Mouse (Mus musculus) spleen, adult 12 weeks (tissue): ENCODE data around the gene Cops7a.

ENCODE experiments used
- DNase-seq: peaks from one replicate; pipeline ENCODE4 v3.0.0; 2022; ENCODE audit warnings: low spot score

Cops7a gene

GRCm38 (mm10) chr6:124965088-124965719 is at the start of gene Cops7a:
Cops7a (minus strand) TSS chr6:124965538.
- peak; percentile 92 for DNase-seq

GRCm38 (mm10) chr6:125009181-125010073 is 44.1 kb upstream of the Cops7a start:
- peak; percentile 65 for DNase-seq

DNA sequence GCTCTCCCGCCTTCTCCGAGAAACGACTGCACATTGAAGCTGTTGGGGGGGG is 43.6 kb upstream of the Cops7a start, which contains the start of gene Zfp384:
Gene Zfp384, plus strand, starts transcription at position 17 of the 52 bp plus-strand sequence.
- DNase-seq: no peak

- DNase-seq: peak; percentile 90
Observed at GRCm38 (mm10) chr6:125008586-125009128, 43.3 kb upstream of the Cops7a start.

GRCm38 (mm10) chr6:125008060-125008459 is 42.7 kb upstream of the Cops7a start:
- DNase-seq: no peak

DNA sequence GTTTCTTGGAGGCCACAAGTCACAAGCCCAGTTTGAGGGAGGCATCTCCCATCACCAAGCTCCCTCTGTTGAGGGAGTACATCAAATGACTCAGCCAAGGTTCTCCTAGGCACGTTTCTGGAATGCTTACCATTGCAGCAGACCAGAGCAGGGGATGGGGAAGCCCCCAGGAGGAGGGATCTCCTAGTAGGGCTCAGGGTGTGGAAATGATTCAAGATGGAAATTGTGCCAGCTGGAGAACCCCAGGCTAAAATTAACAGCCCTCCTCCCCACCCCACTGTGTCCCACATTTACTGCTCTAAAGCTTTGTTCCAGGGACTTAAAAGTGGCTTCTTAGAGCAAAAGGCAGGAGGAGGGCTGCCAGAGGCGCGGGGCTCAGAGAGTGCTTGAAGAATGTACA is 39.7 kb upstream of the Cops7a start:
- no peak for DNase-seq

DNA sequence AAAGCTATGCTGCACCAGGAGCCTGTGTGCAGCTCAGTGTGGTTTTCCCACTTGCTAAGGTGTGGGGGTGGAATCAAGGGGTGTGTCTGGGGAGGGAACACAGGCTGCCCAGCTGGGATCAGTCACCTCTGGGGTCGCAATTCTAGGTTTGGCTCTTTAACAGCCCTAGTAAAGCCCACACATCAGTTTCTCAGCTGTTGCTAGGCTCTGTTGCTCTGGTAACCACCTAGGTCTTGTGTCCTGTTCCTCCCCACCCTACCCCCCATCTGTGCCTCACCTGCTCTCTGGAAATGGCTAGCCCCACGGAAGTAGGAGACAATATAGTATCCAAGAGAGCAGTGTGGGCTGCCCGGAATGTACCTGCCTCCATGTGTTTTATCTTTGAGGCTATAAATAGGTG is 38.4 kb upstream of the Cops7a start:
- DNase-seq: no peak

DNA sequence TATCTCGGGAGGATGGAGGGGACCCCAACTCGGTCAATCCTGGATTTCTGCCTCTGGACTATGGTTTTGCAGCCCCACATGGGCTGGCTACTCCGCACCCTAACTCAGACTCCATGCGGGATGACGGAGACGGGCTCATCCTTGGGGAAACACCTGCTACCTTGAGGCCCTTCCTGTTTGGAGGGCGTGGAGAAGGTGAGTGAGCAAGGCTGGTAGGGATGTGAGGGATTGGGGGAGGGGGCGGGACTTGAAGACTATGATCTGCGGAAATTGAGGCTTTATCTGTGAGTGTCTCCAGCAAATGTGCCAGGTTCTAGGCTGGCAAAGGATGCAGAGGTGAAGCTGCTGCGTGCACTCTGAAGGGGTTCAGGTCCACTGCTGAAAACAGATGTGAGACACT is 34.2 kb upstream of the Cops7a start:
- no peak for DNase-seq

DNA sequence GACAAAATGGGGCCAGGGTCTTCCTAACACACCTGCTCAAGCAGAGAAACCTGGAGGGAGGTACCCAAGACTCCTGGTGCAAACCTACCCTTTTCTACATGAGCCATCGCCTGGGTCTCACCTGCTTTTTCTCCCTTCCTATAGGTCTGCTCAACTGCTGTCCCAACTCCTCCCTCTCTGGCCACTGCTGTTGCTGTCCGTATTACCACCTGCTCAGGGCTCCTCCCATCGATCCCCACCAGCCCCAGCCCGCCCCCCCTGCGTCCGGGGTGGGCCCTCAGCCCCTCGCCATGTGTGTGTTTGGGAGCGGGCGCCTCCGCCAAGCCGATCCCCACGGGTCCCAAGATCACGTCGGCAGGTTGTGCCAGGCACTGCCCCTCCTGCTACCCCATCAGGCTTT is 33.8 kb upstream of the Cops7a start:
- DNase-seq: no peak

GRCm38 (mm10) chr6:124998066-124998465 is 32.7 kb upstream of the Cops7a start:
- no peak for DNase-seq

GRCm38 (mm10) chr6:124996551-124997501 is 31.5 kb upstream of the Cops7a start, which contains the start of gene Pianp:
Pianp (plus strand) TSS chr6:124996694.
- DNase-seq: peak; percentile 47

GRCm38 (mm10) chr6:124995831-124996403 is 30.6 kb upstream of the Cops7a start:
- DNase-seq: no peak

DNA sequence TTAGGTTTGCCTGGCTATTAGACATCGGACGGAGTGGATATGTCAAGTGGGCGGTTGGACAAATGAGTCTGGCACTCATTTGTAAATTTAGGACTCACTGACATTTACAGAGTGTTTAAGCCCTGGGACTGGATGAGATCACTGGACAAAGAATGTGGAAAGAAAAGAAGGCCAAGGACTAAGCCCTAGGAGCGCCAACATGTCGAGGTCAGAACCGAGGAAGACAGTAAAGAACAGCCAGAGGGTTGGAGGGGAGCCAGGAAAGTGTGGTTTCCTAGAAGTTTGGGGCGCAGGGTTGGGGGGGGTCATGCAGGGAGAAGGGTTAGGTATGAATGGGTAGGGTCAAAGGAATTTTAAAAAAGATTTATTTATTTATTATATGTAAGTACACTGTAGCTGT is 29.9 kb upstream of the Cops7a start:
- DNase-seq: no peak

DNA sequence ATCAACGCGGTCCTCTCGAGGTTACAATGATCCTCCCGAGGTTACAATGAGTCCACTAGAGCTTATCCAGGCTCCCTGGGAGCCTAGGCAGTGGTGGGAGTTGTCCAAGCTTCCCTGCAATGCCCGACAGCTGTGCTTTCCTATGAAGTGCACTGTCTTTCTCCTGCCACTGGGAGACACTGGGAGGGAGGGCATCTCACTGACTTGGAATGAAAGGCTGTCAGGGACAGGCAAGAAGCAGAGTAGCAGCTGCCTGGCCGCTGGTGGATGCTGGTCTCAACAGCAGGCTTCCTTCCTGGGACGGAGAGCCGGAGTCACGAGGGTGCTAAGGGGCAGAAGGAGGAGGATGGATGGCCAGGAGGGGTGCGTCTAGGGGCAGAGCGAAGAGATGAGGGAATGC is 28.5 kb upstream of the Cops7a start:
- no peak for DNase-seq

GRCm38 (mm10) chr6:124993365-124993764 is 28.0 kb upstream of the Cops7a start:
- no peak for DNase-seq

GRCm38 (mm10) chr6:124992241-124992640 is 26.9 kb upstream of the Cops7a start:
- no peak for DNase-seq

DNA sequence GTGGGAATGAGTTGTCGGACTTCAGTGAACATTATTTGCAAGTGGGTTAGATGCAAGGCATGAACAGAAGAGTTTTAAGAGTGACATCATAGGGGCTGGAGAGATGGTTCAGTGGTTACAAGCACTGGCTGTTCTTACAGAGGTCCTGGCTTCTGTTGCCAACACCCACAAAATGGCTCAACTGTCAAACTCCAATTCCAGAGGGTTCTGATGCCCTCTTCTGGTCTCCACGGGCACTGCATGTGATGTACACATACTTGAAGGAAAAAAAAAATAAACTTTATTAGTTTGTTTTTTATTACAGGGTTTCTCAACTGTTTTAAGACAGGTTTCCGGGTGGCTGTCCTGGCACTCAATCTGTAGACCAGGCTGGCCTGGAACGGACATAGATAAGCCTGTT is 2.4 kb upstream of the Cops7a start:
- DNase-seq: peak; percentile 18

GRCm38 (mm10) chr6:124966466-124967118 is 1.3 kb upstream of the Cops7a start:
- DNase-seq: no peak

GRCm38 (mm10) chr6:124965747-124966146 is 409 bp upstream of the Cops7a start:
- DNase-seq: no peak

- DNase-seq: no peak
Observed at GRCm38 (mm10) chr6:124964638-124965037, 700 bp downstream of the Cops7a start.

GRCm38 (mm10) chr6:124961021-124961420 is 4.3 kb downstream of the Cops7a start:
- no peak for DNase-seq

- no peak for DNase-seq
Observed at GRCm38 (mm10) chr6:124959960-124960359, 5.4 kb downstream of the Cops7a start.
